Mouse (Mus musculus): ENCODE results near the gene Yae1d1. TPM values are rescaled to one million over a fixed set of nuclear protein-coding genes. Genes with fewer than 3 reads are reported as not detected.

The Yae1d1 gene
- polyA plus RNA-seq, 1 experiment from 2014 or later = 66.7 TPM

DNA sequence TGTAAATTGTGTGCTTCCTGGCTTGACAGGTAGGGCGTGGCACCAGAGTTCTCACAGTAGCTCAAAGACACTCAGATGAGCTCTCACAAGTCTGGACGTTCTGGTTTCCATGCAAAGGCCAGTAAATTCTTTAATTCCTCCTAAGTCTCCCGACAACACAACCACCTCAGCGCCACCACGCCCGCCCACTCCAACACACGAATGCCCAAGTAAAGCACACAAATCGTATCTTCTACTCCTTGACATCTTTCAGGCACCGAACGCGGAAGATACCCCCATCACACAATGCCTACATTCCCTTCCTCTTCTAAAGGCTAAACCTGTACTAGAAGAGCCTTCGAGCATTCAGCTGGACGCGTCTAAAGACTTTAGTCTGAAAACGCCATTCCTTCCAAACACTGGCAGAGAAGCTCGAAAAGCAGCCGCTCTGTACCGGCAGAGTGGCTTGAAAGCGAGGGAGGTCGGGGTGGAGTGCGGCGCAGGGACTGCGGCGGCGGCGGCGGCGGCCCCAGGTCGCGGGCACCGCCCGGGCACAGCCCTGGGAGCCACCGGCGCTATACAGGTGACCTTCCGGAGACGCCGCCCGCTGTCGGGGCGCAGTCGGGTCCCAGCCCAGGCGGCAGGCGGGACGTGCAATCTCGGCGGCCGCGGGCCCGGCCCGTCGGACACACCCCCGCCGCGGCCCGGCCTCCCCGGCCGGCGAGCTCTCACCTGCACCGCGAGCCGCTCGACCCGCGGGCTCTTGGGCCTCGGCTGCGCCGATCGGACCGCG lies 49.7 kb downstream of the Yae1d1 start:
- no peak for TF ChIP-seq CTCF (IDR thresholded peaks at IDR 0.05)
- no peak for TF ChIP-seq EP300 (IDR thresholded peaks at IDR 0.05)
- H3K36me3 ChIP-seq (ENCODE audit: insufficient read depth, low read length) = no peaks in the 10 kb centered on the region
- DNase-seq (ENCODE audit: low spot score) (no peak), ATAC-seq (peak; percentile 81)
- peak overlapping the region; percentile 96 for H3K27ac ChIP-seq (ENCODE audit: low read length)
- peak overlapping the region; percentile 76 for H3K9ac ChIP-seq (replicated peaks; ENCODE audit: low read depth)
- H3K4me3 ChIP-seq (ENCODE audit: low read depth, low read length) = peak overlapping the region; percentile 93
- H3K4me2 ChIP-seq (replicated peaks; ENCODE audit: low read depth, low read length) = peak overlapping the region; percentile 69
- no peaks in the 10 kb centered on the region for H3K27me3 ChIP-seq (replicated peaks; ENCODE audit: insufficient read depth, low read length)
- no peaks in the 10 kb centered on the region for H3K9me3 ChIP-seq (ENCODE audit: low read length)
- under 1% methylated on average over 40 of the region's 70 CpGs for WGBS
- H3K4me1 ChIP-seq (ENCODE audit: insufficient read depth, low read depth, low read length) = peaks cover 9% of the 10 kb centered on the region; the same call in 1 of the 2 replicates

DNA sequence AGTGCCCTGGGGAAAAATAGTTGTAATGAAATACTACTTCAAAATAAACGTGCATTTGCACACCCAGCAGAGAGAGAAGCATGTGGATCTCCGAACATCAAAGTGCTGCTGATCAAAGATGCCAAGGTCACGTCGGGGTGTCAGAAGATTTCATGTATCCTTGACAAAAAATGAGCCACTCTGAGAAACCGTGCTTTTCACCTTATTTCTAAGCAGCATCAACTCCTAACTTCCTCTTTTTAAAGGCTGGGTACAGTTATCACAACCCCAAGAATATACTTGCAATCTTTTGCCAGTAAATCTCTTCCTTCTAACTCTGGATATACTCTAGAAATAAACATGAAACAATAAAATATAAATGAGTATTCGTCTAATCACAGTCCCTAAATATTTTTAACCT lies 50.8 kb downstream of the Yae1d1 start:
- no peak overlapping the region for H3K4me2 ChIP-seq (replicated peaks; ENCODE audit: low read depth, low read length)
- no peaks in the 10 kb centered on the region for H3K27me3 ChIP-seq (replicated peaks; ENCODE audit: insufficient read depth, low read length)
- no peaks in the 10 kb centered on the region for H3K9me3 ChIP-seq (ENCODE audit: low read length)
- no peak overlapping the region for H3K9ac ChIP-seq (replicated peaks; ENCODE audit: low read depth)
- H3K36me3 ChIP-seq (ENCODE audit: insufficient read depth, low read length) = no peaks in the 10 kb centered on the region
- H3K4me3 ChIP-seq (ENCODE audit: low read depth, low read length) = no peak overlapping the region
- H3K4me1 ChIP-seq (ENCODE audit: insufficient read depth, low read depth, low read length) = peaks cover 9% of the 10 kb centered on the region; the same call in 1 of the 2 replicates
- DNase-seq (ENCODE audit: low spot score) = no peak
- 59% methylated on average over 6 of the region's 6 CpGs for WGBS
- H3K27ac ChIP-seq (ENCODE audit: low read length) = no peak overlapping the region
- no peak for ATAC-seq
- no peak for TF ChIP-seq CTCF (IDR thresholded peaks at IDR 0.05)
- no peak for TF ChIP-seq EP300 (IDR thresholded peaks at IDR 0.05)

Other genes with a start within 250 kb of the Yae1d1 start
- gene Cdk13, start 188.3 kb downstream of the Yae1d1 start, polyA plus RNA-seq (2015; fragmentation: Nextera tagmentation; extraction: Ambion mirVana) = 12.2 and 15.7 TPM in 2 replicates
- gene Rala, start 49.1 kb downstream of the Yae1d1 start, polyA plus RNA-seq (2015; fragmentation: Nextera tagmentation; extraction: Ambion mirVana) = 111 and 125 TPM in 2 replicates

Measured in lung, postnatal 0 days (tissue).